Mouse (Mus musculus): ENCODE data around the gene Nhej1.

Gene Nhej1

DNA sequence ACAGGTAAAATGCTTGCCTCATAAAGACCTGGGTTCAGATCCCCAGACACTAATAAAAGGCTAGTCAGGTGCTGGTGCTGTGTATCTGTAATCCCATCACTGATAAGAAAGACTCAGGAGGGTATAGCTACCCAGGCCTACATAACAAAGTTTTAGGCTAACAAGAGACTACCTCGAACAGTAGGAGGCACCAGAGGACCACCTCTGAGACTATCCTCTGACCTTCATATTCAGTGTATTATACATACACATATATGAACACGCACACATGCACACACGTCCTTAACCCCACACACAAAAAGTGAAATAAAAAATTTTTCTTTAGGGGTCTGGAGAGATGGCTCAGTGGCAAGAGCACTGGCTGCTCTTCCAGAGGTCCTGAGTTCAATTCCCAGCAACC lies 2.8 kb downstream of the Nhej1 start:
- DNase-seq, result no peak

DNA sequence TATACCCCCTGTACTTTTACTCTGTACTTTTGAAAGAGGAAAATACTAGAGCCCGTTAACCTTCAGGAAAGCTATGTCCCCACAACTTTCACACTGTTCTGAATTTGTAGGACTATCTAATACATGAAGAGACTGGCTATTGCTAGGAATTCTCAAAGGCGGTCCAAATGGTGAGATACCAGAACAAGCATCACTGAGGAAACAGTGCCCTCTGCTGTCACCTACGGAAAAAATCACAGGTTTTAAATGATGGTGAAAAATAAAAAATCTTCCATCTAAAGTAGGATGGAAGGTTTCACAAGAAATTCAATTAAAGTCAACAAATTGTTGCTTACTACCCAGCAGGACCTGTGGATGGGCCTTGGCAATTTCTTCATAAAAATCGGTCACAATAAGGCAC lies 72.9 kb downstream of the Nhej1 start:
- no peak for DNase-seq

DNA sequence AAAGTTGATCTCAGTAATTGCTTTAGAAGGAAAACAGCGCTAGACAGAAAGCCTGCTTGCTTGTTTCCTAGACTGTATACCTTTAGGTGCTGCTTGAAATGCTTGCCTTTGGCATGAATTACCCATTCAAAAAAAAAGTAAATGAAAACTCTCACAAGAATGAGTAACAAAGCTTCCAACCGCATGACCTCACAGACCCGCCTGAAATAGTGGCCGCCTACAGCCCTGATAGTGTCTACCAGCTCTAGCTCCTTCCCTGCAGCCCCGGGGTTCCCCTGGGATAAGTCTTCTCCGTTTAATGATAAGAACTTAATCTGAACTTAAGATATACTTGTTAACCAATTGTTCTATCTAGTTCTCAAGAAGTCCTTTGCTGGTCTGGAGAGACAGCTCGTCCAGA lies 73.6 kb downstream of the Nhej1 start:
- DNase-seq, result no peak

DNA sequence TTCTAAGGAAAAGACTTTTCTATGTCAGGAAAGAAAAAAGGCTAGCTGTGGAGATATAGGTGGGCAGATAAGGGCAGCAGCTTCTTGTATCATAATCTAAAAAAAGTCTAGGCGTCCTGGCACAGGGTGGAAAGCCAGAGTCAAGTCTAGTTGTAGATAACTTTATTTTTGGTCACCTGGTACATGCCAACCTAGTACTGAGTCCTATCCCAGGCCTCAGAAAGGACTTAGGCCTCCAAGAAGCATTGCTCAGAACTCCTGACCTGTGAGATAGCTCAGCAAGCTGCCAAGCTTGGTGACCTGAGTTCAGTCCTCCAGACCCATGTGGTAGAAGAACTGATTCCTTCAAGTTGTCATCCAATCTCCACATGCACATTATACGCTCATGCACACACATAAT lies 76.4 kb downstream of the Nhej1 start:
- no peak for DNase-seq

DNA sequence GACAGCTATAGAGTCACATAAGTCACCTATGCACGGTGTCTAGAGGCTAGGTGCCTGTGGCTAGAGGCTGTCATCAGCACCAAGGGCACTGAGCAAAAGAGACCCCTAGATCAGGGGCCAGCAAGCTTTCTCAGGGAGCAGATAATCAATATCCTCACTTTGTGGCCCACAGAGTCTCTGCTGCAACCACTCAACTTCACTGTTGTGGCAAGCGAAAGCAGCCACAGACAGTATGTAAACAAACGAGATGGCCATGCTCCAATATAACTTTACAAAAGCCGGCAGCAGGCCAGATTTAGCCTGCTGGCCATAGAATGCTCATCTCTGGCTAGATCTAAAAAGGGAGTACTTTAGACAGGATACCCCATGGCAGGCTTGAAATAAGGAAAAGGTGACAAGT lies 77.0 kb downstream of the Nhej1 start:
- no peak for DNase-seq

DNA sequence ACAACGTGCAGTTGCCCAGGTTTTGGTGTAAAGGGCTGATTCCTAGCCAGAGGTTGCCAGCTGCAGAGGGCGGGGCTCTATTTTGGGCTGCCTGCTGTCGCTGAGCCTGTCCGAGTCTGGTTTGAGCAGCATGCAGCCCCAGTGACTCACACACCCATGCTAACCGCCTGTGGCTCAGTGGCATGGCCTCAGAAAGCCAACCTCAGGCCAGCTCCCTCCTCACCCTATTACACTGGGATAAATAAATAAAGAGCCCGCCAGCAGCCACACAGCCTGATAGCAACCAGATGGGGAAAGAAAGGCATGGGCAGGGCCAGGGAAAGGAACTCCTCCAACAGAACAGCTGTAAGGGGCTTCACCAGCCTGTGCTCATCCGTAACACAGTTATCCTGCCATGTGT lies 84.6 kb downstream of the Nhej1 start:
- DNase-seq, result no peak

DNA sequence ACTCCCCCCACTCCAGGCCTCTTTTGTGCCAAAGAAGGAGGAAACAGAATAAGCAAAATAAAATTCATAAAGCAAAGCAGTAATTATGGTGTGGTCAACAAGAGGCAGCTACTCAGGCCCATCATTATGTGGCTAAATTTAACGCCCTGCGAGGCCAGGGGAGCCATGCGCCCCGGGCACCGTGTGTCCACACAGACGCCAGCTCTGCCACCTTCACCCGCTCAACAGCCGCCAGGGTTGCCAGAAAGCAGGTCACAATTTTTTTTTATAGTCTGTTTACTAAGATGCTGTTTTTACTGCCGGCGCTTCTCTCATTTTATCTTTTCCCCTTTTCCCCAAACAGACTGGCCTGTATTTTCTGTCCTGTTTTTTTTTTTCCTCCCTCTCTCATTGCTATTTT lies 93.0 kb downstream of the Nhej1 start:
- DNase-seq, result no peak

DNA sequence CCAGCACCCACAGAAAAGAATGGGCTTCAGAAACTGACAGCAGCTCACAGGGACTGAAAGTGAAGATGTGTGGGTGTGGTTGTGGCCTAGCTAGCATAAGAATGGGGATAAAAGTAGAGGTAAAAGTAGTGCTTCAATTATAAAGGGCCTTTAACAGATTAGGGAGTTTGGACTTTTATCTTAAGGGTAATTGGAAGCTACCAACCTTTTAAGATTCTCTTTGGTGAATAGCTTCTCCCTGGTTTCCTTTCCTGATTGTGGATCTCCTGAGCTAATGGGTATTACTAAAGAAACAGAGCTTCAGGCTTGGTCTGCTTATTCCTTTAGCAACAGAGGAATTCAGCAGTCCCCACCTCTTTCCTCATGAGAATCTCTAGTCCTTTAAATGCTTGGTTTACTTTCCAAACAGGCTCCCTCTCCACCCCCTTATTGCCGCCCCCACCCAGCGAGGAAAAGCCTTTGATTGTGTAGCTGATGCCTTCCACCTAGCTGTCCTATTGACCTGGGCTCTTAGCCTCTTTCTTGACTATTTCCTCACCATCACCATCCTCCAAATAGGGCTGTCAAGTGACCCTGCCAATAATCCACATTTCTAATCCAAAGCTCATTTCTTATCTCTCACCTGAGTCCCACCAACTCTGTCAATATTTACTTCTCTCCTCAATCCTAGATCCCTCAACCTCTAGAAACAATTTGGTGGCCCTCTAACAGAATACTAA lies 97.8 kb downstream of the Nhej1 start:
- no peak for DNase-seq

DNA sequence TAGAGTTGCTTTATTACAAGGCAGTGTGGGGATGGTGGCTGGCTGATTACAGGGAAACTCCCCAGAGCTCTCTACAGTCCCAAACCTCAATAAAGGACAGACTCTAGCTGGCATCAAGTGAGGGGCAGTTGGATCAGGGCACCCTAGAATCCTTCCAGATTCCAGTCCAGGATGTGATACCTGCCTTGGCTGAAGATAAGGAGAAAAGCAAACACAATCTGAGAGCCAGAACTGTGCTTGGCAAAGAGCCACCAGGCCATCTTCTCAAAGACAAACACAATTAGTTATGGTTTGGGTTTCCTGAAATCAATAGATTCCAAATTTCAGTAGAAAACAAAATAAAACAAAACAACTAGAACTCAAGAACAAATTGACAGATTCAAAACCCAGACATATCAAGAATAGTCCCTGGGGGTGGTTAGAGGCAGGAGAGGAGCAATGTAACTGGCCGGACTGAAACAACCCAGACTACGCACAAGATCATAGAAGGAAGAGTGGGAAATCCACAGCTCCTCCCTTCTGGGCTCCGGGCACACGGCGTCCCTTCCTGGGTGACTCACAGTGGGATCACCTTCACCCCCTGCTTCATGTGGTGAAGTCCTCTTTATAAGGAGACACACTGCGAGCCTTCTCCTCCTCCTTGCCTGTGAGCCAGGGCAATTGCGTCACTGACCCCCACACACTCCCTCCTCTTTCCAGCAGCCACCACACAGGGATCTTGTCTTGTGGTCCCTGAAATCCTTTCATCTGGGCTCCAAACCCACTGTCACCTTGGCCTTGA lies 100.4 kb downstream of the Nhej1 start:
- no peak for DNase-seq

DNA sequence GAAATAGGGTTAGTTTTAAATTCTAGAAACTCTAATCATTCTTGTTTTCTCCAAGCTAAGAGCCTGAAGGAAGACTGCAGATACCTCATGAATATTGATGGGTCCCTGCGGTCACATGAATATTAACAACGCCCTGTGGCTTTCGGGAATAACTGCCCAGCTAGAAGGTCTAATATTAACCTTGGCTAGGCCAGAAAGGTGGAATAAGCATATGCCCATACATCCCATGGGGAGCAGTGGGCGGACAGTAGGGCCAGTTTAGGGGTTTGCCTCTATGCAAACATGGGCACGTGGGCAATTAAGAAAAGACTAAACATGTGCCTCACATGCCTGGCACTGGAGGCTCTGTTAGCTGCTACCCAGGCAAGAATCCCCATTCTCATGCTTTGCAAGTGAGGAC lies 102.8 kb downstream of the Nhej1 start:
- DNase-seq, result no peak

DNA sequence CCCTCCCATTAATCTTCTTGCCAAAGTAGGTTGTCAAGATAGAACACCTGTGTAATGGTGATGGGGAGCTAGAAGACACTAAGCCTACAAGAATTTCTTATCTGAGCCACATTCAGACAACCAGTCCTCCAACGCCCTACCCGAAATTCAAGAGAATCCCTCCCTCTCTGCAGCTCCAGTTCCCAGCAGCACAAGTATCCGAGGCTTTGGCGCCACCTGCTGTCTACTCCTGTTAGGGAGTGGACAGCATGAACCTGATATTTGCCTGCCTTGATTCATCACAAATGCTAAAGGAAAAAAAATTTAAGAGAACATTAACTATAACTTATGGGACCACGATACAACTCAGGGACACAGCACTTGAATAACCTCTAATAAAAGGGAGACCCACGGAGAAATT lies 108.2 kb downstream of the Nhej1 start:
- DNase-seq, result peak; percentile 27 to 66

DNA sequence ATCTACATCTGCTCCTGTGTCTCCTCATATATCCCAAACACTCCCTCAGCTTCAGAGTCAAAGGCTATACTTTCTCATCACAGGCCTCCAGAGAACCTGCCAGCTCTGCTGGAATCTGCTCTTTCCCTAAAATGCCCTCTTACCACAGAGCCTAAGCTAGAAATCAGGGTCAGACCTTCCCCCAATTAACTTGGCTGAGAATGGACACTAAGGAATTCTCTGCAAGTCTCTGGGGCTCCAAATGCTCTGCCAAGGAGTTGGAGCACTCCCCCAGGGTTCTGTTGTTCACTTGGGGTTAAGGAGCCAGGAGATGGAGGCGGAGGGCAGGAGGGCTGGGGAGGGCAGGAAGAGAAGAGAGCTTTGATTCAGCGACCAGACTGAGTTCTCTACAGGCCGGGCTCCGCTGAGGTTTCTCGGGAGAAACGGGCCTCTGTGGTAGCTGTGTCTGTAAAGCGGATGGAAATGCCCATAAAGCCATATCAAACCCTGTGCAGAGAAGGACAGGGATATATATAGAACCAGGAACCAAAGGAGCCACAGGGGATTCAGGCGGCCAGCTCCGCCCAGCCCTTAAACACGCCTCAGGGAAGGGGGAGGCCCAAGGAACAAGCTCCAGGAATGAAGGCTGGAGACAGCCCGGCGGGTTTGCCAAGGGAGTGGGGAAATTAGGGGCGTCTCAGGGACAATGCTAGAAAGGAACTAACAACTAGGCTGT lies 109.3 kb downstream of the Nhej1 start:
- DNase-seq, result no peak

DNA sequence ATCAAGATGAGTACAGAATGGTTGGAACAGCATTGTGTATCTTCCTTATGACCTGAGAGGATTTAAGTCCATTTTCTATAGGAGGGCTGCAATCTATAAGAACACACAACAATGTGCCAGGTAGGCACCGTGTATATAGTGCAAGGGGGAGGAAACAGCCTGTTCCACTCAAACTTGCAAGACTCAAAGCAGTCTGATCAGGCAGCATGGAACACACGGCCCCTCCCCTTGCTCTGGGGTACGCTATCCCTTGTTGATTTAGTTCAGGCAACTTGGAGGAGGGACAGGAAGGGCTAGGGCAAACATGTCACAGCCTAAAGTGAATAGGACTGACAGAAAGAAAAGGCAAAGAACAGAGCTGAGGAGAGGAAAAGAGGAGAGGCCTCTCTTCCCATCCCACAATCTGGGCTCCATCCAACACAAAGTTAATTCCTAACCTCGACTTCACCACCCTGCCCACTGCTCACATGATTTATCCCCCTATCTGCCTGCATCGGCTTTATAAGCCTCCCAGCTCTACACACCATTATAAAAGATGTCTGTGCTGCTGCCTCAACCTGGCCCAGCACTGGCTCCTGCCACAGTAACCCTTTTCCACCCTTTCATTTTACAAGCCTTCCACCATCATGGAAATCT lies 110.7 kb downstream of the Nhej1 start:
- DNase-seq, result no peak

DNA sequence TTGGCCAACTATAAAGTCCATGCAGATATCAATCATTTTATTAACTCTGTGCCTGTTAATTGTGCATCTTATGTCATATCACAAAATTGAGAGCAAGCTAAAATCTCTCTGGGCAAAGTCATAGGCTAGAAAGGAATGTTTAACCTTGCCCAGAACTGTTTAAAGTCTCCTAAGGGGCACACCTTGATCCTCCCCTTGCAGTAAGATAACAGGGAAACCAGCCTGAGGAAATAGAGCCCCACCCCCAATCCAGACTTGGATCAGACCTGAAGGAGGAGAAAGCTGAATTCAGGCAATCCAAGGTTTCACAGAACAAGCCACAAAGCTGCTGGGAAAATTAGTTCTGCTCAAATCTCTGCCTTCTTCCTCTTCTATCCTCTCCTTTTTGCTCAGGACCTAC lies 114.2 kb downstream of the Nhej1 start:
- DNase-seq, result no peak

DNA sequence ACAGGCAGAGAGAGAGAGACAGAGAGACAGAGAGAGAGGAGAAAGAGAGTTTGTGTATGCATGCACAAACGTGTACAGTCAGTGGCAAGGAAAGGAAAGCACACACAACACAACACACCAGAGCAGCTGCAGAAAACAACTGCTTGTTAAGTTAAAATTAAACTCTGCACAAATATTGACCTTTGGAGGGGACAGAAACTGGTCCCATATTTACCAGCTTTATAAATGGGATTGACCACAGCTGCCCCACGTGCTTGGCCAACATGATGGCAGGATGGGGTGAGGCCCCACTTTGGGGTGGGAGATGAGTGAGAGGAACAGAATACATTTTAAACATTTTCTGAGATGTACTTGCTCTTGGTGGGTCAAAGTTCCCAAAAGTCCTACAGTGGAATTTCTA lies 114.8 kb downstream of the Nhej1 start:
- no peak for DNase-seq

DNA sequence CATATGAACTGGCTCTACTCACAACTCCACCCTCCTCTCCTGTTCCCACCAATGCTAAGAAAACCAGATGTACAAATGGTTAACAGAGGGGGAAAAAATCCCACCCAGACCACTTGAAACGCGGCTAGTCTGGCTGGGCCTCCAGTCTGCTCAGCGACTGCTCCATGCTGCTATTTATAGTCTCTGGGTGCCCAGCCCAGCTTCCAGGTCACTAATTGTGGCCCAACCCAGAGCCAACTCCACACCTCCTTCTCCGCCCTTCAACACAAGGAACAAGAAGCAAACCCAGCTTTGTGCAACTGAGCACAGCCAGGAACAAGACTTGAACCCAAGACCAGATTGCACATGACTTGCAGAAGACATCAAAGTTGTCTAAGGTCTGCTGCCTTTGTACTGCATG lies 119.0 kb downstream of the Nhej1 start:
- no peak for DNase-seq

DNA sequence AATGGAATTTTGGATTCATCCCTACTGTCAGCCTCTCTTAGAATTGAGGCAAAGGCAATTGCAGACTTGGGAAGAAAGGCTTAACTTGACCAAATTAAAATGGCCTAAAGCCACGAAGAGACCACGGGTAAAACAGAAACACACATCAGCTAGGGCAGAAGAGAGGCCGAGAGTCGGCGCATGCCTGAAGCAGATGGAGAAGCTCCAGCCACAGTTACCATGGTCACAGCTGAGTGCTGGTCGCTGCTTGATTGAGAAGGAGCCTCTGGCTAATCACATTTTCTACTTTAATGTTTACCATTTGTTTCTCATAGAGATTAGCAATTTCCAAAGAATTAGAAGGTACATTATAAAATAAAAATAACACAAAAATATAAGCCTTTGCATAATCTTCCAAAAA lies 123.8 kb downstream of the Nhej1 start:
- no peak for DNase-seq

DNA sequence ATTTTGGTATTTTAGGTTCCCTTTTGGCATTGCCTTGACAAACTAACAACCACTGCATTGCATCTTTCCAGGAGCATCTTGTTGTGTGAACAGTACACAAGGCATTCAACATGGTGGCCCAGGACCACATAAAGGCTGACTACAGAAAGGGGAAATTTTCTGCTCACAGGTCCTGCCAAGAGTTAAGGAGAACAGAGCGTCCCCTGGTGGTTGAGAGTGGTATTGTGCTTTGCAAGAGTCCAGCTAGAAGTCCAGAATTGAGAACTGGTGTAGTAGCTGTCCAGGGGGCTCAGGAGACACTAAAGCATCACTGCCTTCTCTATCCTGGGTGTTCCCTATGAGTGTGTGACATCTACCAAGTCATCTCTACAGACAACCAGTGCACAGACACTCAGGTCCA lies 124.5 kb downstream of the Nhej1 start:
- peak in 1 of 2 experiments; percentile 49 for DNase-seq

DNA sequence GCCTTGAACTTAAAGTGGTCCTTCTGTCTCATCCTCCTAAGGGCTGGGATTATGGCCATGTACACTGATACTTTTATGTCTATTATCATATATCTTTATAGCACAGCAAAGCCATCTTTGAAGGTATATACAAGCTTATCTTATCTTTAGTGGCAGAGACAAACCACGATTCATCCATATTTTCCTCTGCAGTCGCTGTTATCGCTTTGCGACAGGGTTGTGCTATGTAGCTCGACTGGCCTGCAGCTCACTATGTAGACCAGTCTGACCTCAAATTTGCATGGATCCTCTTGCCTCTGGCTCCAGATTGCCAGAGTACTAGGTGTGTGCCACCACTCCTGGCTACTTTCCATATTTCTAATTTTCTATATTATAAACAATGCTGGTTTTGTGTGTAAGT lies 125.8 kb downstream of the Nhej1 start:
- no peak for DNase-seq

DNA sequence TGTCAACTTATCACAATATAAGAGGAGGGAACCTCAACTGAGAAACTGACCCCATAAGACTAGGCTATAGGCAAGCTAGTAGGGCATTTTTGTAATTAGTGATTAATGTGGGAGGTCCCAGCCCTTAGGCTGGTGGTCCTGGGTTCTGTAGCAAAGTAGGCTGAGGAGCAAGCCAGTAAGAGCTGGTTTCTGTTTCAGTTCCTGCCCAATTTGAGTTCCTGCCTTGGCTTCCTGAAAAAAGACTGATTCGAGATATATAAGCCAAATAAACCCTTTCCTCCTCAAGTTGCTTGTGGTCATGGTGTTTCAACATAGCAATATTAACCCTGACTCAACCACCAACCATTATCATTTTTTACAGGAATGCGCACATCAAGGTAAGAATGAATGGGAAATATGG lies 127.8 kb downstream of the Nhej1 start:
- no peak for DNase-seq

DNA sequence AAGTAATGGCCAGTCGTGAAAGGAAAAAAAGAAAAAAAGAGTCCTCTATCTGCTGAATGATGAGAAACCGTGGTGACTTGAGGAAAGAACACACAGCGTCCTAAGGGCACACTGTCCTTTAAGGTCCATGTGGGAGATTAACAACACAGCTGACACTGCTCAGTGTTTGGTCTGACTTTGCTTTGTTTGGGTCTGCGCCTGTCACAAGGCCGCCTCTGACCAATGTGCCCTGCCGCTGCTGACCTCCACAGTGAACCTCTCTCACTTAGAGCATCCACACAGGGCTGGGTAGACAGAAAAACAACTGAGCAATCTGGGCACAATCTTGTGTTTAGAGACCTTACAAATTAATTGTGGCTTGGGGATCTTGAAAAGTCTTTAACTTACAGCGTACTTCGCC lies 148.0 kb downstream of the Nhej1 start:
- no peak for DNase-seq

DNA sequence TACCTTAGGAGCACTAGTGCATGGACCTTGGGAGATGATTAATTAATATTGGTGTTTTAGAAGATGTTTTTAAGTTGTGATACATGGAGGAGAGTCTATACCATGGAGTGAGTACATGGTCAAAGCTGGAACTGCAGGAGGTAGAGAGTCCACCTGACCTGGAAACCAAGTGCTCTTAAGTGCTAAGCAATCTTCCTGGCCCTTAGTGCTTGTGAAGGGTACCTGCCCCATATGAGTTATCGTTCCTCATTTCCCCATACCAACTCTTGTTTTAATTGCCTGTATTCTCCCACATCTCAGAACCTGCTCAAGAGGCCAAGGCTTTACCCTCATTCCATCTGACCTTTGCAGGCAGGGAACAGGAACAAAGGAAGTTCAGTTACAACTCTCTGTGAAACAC lies 149.1 kb downstream of the Nhej1 start:
- no peak for DNase-seq

DNA sequence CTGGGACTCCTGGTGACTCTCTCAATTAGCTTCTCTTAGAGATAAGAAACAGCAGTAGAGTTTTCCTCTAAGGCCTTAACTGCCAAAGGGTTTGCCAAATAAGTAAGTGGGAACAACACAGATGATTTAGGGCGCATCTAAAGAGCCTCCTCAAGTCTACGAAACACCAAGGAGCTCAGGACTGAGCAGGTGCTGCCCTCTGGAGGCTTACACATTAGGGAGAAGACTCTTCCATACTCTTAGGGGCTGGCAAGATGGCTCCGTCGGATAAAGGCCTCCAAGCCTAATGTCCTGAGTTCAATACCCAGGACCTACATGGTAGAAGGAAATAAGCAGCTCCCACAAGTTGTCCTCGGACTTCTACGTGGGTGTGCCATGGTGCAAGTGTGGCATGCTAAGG lies 151.4 kb downstream of the Nhej1 start:
- no peak for DNase-seq

All from spleen, adult 18-20 months (tissue).